Mouse (Mus musculus): ENCODE results near the gene R3hcc1l.

The R3hcc1l gene

DNA sequence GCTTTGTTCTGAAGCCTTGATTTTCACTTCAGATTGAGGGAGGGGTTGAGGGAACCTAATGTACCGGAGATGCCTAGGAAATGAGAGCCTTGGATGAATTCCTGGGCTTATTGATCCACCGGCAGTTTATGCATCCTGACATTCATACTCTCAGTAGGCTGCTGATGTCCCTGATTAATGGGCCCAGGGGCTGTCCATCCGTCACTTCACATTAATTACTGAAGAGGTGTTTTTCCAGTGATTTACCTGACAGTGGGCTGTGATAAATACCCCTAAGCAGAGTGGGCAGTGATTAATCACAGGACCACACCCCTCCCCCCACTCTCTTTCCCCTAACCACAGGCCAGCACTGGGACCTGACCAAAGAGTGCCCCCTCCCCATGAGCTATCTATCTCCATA lies 22.1 kb downstream of the R3hcc1l start:
- DNase-seq (ENCODE audit: low read depth, low spot score) = no peak

DNA sequence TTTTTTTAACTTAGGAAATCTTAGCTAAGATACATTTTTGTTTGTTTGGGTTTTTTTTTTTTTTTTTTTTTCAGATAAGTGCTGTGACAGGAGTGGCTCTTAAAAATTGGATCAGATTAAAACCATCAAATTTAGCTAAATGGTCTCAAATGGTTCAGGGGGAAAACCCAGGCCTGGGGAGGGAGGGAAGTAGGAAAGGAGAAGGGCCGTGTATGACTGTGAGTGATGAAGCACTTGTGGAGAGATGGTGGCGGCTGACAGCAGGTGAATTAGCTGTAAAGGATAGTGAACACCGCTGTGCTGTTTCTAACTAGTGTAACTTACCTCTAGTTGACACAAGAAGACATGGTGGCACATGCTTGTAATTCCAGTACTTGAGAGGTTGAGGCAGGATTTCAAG lies 40.1 kb downstream of the R3hcc1l start:
- DNase-seq (ENCODE audit: low read depth, low spot score) = no peak

DNA sequence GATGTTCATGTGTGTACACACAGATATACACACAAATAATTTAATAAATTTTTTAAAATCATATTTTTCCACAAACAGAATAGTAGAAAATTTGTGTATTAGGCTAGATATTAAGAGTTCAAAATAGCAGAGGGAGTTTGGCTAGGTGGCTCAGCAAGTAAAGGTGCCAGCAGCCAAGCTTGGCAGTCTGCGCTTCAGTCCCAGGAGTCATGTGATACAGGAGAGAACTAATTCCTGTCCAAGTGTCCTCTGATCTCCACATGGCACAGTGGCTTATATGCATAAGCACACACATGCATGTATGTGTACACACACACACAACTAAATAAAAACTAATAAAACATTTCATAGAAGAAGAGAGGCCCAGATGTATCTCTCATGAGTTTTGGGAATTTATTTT lies 43.4 kb downstream of the R3hcc1l start:
- DNase-seq (ENCODE audit: low read depth, low spot score) = no peak

DNA sequence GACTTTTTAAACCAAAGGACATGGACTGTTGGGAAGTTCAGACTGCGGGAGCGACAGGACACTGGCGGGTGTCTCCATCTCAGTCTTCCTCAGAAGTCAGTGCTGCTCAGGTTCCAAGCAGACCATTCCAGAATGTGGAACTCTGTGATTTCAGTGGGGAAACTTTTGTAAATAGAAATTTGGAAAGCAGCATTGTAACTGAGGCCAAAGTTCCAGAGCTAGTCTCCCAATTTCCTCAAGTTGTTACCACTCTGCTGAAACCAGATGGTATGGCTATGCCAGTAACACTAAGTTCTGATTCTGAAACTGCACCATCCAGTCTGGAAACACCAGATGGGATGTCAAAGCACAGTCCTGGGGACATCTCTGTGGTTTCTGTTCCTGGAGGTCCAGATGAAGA lies 44.4 kb downstream of the R3hcc1l start:
- DNase-seq (ENCODE audit: low read depth, low spot score) = no peak

GRCm38 (mm10) chr19:42563726-42564270 lies 45.2 kb downstream of the R3hcc1l start:
- no peak for DNase-seq (ENCODE audit: low read depth, low spot score)

- DNase-seq (ENCODE audit: low read depth, low spot score) = no peak
Measured at GRCm38 (mm10) chr19:42566283-42567019, 47.9 kb downstream of the R3hcc1l start.

DNA sequence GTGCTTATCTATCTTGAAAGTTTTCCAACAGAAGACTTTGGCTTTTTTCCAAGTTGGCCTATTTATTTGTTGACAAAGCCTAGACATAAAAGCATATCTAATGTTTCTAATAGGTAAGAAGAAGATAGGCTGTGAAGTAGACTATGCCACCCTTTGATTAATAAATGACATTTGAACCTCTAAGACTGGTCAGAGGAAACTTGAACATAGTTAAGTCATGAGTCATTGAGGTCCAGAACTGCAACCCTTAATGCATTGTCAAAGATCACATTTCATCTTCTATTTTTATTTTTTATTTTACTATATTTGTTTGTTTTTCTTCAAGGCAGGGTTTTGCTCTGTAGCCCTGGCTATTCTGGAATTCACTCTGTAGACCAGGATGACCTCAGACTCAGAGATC lies 48.5 kb downstream of the R3hcc1l start:
- DNase-seq (ENCODE audit: low read depth, low spot score) = no peak

- DNase-seq (ENCODE audit: low read depth, low spot score) = no peak
Measured at GRCm38 (mm10) chr19:42569076-42569475, 50.5 kb downstream of the R3hcc1l start.

GRCm38 (mm10) chr19:42571291-42571690 lies 52.7 kb downstream of the R3hcc1l start:
- DNase-seq (ENCODE audit: low read depth, low spot score) = no peak

DNA sequence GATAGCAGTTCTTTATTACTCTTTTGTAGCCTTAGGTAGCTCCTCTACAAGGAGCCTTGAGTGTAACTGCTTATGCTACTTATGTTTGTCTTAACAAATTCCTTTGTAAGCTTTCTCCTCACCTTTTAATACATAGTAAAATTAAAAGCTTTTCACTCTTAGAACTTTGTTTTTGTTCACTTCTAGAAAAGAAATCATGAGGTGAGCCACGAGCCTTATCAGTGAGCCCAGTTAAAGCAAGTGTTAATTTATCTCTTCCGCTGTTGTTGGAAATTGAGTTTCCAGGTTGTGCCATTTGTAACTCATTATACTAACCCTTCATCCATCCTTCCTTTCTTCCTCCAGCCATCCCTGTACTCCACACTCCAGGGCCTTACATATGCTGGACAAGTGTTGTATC lies 56.8 kb downstream of the R3hcc1l start:
- DNase-seq (ENCODE audit: low read depth, low spot score) = no peak

- no peak for DNase-seq (ENCODE audit: low read depth, low spot score)
Measured at GRCm38 (mm10) chr19:42576856-42577255, 58.3 kb downstream of the R3hcc1l start.

- no peak for DNase-seq (ENCODE audit: low read depth, low spot score)
Measured at GRCm38 (mm10) chr19:42578631-42579030, 60.1 kb downstream of the R3hcc1l start.

GRCm38 (mm10) chr19:42580701-42581100 lies 62.1 kb downstream of the R3hcc1l start:
- no peak for DNase-seq (ENCODE audit: low read depth, low spot score)

DNA sequence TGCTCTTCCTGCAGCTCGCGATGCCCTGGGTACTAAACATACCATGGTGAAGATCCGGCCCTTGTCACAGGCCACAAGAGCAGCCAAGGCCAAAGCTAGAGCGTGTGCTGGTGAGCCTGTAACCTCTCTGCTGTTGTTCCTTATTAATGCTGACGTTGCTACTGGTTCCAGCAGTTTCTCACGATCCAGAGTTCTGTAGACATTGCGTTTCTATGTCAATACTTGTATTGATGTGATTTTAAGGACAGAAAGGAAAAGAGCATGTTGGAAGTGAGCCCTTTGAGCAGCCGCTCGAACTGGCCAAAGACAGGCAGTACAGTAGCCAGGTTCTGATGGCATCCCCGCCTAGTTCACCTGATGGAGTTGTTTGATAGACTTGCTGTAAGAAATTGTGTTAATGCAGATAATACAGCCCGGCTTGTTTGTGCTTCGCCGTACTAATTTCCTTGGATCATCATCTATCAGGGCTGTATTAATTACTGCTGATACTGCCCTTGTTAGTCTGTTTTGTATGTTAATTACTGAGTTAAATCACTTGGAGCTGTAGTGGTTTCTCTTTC lies 64.3 kb downstream of the R3hcc1l start:
- no peak for DNase-seq (ENCODE audit: low read depth, low spot score)

DNA sequence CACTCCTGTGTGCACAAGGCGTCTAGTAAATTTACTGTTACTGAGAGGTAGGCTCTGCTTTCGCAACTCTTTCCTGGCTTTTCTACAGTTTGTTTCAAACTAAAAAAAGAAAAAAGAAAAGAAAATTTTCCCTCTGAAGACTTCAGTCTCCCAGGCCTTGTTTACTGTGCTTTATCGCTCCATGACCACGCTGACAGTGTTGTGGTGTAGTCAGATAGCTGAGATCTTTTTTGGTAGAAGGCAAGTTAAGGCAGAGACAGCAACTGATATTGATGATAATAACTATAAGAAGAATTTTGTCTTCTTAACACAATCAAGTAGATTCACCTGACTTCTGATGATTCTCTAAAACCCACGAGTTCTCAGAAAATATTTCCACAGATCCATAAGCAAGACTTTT lies 65.1 kb downstream of the R3hcc1l start:
- no peak for DNase-seq (ENCODE audit: low read depth, low spot score)

DNA sequence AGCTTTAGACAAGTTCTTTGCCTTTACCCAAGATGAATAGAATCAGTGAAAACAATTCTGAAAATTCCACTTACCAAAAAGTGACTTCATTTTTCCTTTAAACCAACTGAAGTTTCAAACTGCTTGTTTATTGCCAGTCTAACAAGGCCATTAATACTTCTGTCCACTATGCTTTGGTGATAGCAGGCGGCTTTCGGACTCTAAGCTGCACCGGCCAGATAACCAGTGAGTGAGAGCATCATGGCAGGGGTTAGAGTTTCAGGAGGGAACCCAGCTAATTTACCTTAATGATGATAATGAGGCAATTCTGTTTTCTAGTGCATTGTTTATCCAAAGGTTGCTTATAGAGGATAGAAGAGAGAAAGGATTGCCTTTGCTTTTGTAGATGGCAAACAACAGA lies 65.6 kb downstream of the R3hcc1l start:
- DNase-seq (ENCODE audit: low read depth, low spot score) = no peak

- no peak for DNase-seq (ENCODE audit: low read depth, low spot score)
Measured at GRCm38 (mm10) chr19:42587704-42588103, 69.1 kb downstream of the R3hcc1l start.

DNA sequence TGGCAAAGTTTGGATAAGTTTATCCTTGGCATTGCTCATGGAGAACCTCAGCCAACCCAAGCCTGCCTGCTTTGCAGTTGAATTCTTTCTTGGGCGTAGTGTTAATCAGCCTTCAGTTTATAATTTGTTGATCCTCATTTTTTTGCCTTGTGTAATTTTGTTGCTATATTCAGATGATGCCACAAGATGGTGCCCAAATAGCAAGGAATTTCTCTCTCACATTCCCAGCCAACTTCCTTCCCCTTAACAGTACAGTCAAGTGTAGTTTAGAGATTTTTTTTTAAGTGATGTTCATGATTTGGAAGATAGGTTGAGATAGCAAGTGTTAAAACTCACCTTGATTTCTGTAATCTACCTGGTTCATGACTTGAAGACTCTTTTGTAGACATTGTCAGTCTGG lies 70.7 kb downstream of the R3hcc1l start:
- DNase-seq (ENCODE audit: low read depth, low spot score) = no peak

GRCm38 (mm10) chr19:42591534-42591933 lies 73.0 kb downstream of the R3hcc1l start:
- DNase-seq (ENCODE audit: low read depth, low spot score) = no peak

DNA sequence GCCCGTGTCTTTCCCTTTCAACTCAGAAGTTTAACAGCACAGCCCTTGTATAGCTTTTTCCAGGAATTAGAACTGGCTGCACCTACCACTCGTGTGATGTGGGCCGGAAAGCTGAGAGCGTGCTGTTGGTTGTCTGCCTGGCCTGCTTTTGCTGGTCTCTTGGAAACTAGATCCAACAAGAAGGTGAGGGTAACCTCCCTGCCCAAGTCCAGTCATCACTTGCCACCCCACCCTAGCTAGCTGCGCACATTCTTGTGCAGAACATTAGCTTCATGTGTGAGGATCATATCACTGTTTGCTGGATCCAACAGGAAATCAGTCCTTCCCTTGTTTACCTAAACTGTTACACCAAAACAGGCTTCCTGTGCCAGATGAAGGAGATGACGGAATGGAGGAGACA lies 74.9 kb downstream of the R3hcc1l start:
- DNase-seq (ENCODE audit: low read depth, low spot score) = no peak

DNA sequence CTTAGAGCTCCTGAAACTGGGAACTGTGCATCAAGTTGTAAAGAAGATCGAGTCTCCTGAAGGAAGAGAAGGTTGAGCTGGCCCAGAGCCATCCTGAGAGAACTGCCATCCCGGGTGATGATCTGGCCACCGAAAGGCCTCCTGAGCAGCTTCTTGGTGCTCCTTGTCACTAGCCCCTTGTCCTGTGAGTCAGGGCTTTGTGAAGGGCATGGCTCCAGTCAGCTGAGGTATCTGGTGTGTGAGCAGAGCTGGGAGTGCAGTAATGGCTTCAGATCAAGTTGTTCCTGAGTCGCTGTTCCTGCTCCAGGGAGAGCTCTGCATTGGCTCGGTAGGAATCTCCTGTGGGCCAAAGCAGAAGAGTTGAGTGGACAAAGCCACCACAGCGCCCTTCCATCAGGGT lies 76.5 kb downstream of the R3hcc1l start:
- DNase-seq (ENCODE audit: low read depth, low spot score) = no peak

DNA sequence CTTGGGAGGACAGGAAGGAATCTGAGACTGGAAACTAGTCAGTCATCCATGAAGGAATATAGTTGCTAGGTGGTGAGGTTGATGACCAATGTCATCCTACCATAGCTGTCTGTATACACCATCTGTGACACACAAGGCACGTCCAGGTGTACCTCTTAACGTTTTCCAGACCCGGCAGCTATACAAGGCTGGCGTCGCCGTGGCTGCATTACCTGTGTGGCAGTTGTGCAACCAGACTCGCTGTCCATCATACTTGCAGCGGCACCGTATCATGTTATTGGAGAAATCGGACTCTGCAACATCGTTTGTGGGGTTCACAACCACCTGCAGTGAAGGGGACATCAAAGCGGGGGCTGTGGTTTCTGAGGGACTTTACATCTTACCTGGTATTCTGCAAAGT lies 78.7 kb downstream of the R3hcc1l start:
- no peak for DNase-seq (ENCODE audit: low read depth, low spot score)

- no peak for DNase-seq (ENCODE audit: low read depth, low spot score)
Measured at GRCm38 (mm10) chr19:42597896-42598295, 79.3 kb downstream of the R3hcc1l start.
